Mouse (Mus musculus) gastrocnemius, adult 8-10 months (tissue): ENCODE measurements around the gene Avpi1. TPM values are rescaled to one million over a fixed set of nuclear protein-coding genes. Genes with fewer than 3 reads are reported as not detected.

Source experiments
- DNase-seq, 2 experiments: peaks; one replicate each; pipeline ENCODE4 v3.0.0; 2022; ENCODE audit warnings: low spot score in 2 of 2
- total RNA-seq, 4 experiments: library from RNA; stranded (reverse); gene quantifications; 2 replicates each; pipeline ENCODE4 v1.2.4; 2022

Avpi1 gene
- total RNA-seq = 10 to 100 TPM in 1 of 4 experiments, 1 to 10 TPM in 3; 8.6 to 12.1 (median 9.2) TPM

- DNase-seq = peak; percentile 98 to 99
These were observed at the start of gene Avpi1 for GRCm38 (mm10) chr19:42128787-42129508. TSS of gene Avpi1 (minus strand) at chr19:42129059.

GRCm38 (mm10) chr19:42177461-42177860 lies 48.6 kb upstream of the Avpi1 start:
- no peak for DNase-seq

- no peak for DNase-seq
These were observed 48.0 kb upstream of the Avpi1 start for GRCm38 (mm10) chr19:42176841-42177240.

- peak; percentile 80 to 89 for DNase-seq
These were observed 41.4 kb upstream of the Avpi1 start for GRCm38 (mm10) chr19:42170025-42170969.

GRCm38 (mm10) chr19:42169322-42169975 lies 40.6 kb upstream of the Avpi1 start:
- DNase-seq = no peak

- DNase-seq = no peak
These were observed 38.6 kb upstream of the Avpi1 start for GRCm38 (mm10) chr19:42167489-42167888.

GRCm38 (mm10) chr19:42166766-42167165 lies 37.9 kb upstream of the Avpi1 start:
- no peak for DNase-seq

- DNase-seq = peak; percentile 63 to 67
These were observed 37.3 kb upstream of the Avpi1 start for GRCm38 (mm10) chr19:42166130-42166529.

- DNase-seq = no peak
These were observed 35.3 kb upstream of the Avpi1 start for GRCm38 (mm10) chr19:42164188-42164587.

- no peak for DNase-seq
These were observed 34.9 kb upstream of the Avpi1 start, which contains the start of gene Zfyve27 for GRCm38 (mm10) chr19:42163764-42164163. TSS of gene Zfyve27 (plus strand) at chr19:42163951.

GRCm38 (mm10) chr19:42158246-42159017 lies 29.6 kb upstream of the Avpi1 start:
- DNase-seq = no peak

GRCm38 (mm10) chr19:42157493-42158237 lies 28.8 kb upstream of the Avpi1 start:
- DNase-seq = no peak

- DNase-seq = peak; percentile 88 to 89
These were observed 23.1 kb upstream of the Avpi1 start for GRCm38 (mm10) chr19:42151990-42152389.

GRCm38 (mm10) chr19:42148569-42148860 lies 19.7 kb upstream of the Avpi1 start:
- no peak for DNase-seq

- DNase-seq = peak in 1 of 2 experiments; percentile 49
These were observed 19.1 kb upstream of the Avpi1 start for GRCm38 (mm10) chr19:42147769-42148568.

GRCm38 (mm10) chr19:42147170-42147768 lies 18.4 kb upstream of the Avpi1 start, which contains the start of gene Marveld1:
TSS of gene Marveld1 (plus strand) at chr19:42147400.
- peak; percentile 67 to 76 for DNase-seq

GRCm38 (mm10) chr19:42146276-42147010 lies 17.6 kb upstream of the Avpi1 start:
- no peak for DNase-seq

GRCm38 (mm10) chr19:42145731-42146130 lies 16.9 kb upstream of the Avpi1 start:
- DNase-seq = no peak
